Mouse (Mus musculus): ENCODE measurements around the gene Ern1.
A peak's percentile ranks its signal among the peaks of the same experiment; 100 is the strongest.

Ern1 gene

GRCm38 (mm10) chr11:106387791-106388216 lies 99.8 kb downstream of the Ern1 start, which contains the start of gene Icam2:
Gene Icam2 (minus strand): TSS chr11:106388075.
- peak; percentile 92 for DNase-seq (ENCODE audit: low read depth)

GRCm38 (mm10) chr11:106387020-106387419 lies 100.6 kb downstream of the Ern1 start:
- peak; percentile 77 for DNase-seq (ENCODE audit: low read depth)

- no peak for DNase-seq (ENCODE audit: low read depth)
These were observed 101.2 kb downstream of the Ern1 start for GRCm38 (mm10) chr11:106386409-106386808.

DNA sequence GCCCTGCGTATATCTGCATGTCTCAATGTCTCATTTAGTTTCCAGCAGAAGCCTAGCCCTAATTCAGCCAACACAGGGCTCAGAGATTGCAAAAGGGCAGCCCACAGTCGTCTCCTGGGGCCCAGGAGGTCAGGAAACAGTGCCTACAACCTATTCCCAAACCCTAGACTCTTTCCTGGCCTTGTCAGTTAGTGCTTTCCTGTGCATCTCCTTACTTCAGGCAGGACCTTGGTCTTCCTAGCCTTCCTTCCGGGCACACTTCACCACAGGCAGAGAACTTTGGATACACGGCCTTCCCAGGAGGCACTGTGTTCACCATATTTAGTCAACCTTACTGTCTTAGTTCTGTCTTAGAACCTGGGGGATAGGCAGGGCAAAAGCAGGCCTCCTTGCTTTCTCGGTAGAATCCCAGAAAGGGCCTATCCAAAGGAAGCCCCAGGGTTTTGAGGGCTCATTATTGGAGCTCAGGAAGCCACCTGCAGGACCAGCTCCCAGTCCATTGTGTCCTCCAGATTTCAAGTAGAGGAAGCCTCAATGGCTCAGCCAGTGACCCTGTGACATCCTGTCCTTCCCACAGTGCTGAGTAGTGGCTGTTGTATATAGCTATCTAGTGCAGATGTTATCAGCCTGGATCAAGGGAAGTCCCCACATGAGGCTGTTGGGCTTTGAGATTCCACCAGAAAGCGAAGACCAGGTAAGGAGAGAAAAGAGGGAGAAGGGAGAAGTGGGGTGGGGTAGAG lies 104.4 kb downstream of the Ern1 start:
- DNase-seq (ENCODE audit: low read depth) = no peak

DNA sequence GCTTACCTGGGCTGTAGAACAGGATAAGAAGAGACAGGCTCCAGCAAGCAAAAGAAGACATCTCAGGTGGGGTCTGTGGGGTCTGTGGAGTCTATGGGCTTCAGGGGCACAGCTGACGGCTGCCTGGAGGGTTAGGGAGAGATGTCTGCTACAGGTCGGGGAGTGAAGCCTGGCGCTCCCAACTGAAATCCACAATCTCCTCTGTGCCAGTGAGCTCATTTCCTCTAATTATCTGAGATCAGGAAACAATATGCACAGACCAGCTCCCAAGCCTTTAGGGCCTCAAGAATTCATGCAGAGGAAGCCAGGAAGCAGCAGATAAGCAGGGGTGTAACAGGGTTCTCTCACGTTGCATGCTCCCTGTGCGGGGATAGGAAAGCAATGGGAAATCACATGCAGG lies 105.2 kb downstream of the Ern1 start:
- DNase-seq (ENCODE audit: low read depth) = no peak

DNA sequence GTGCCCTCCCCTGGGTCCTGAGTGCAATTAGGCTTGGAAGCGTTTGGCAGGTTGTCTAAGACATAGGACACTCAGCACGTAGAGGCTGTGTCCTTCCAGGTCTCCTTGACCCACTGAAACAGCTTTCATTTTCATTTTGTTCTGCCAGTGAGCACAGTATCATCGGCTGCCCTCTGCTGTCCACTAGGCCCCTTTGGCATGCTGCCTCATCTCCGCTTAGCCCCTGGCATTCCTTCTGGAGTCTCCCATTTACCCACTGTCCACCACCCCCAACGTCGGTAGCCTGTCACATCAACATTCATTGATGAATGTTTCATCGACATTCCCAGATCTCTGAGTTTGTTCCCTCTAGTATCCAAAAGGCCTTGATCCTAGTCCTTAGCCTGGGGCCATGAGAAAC lies 105.8 kb downstream of the Ern1 start:
- DNase-seq (ENCODE audit: low read depth) = no peak

GRCm38 (mm10) chr11:106381011-106381410 lies 106.6 kb downstream of the Ern1 start:
- no peak for DNase-seq (ENCODE audit: low read depth)

- no peak for DNase-seq (ENCODE audit: low read depth)
These were observed 112.7 kb downstream of the Ern1 start for GRCm38 (mm10) chr11:106374979-106375378.

- no peak for DNase-seq (ENCODE audit: low read depth)
These were observed 113.1 kb downstream of the Ern1 start for GRCm38 (mm10) chr11:106374559-106374958.

DNA sequence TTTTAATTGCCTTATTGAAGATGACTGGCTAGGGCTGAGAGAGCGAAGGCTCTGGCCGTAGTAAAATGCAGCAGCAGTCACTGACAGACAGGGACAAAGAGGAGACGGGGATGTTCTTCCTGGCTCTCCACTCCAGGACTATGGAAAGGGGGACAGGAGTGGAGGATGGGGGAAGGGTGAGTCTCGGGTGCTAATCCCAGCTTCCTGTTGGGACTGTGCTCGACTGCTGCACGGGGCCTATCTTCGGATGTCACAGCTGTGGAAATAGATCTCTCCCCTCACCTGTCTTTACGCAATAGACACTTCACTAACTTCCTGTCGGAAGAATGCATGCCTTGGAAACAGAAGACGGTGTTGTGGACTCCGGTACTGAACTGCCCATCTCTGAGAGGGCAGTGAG lies 113.7 kb downstream of the Ern1 start:
- DNase-seq (ENCODE audit: low read depth) = no peak

- DNase-seq (ENCODE audit: low read depth) = peak; percentile 86
These were observed 121.3 kb downstream of the Ern1 start for GRCm38 (mm10) chr11:106366316-106366715.

- no peak for DNase-seq (ENCODE audit: low read depth)
These were observed 122.3 kb downstream of the Ern1 start, which contains the start of gene Prr29 for GRCm38 (mm10) chr11:106365366-106365765. Gene Prr29 (plus strand): TSS chr11:106365472.

DNA sequence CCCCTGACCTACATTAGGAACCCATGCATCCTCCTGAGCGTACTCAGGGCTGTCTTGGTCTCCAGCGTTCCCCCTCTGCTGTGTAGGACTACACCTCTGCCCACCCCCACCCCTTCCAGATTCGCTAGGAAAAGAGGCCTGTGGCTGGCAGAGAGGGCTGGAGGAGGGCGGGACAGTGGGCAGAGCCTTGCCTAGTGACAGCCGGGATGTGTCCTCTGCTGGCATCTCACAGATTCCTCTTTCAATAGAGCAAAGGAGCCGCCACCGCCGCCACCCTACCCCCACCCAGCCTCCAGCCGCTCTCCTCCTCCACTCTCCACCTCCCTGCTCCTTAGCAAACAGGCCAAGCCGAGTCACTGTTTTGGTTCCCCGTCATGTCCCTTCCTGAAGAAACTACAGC lies 122.9 kb downstream of the Ern1 start:
- DNase-seq (ENCODE audit: low read depth) = peak; percentile 2

GRCm38 (mm10) chr11:106359350-106359749 lies 128.3 kb downstream of the Ern1 start:
- peak; percentile 53 for DNase-seq (ENCODE audit: low read depth)

DNA sequence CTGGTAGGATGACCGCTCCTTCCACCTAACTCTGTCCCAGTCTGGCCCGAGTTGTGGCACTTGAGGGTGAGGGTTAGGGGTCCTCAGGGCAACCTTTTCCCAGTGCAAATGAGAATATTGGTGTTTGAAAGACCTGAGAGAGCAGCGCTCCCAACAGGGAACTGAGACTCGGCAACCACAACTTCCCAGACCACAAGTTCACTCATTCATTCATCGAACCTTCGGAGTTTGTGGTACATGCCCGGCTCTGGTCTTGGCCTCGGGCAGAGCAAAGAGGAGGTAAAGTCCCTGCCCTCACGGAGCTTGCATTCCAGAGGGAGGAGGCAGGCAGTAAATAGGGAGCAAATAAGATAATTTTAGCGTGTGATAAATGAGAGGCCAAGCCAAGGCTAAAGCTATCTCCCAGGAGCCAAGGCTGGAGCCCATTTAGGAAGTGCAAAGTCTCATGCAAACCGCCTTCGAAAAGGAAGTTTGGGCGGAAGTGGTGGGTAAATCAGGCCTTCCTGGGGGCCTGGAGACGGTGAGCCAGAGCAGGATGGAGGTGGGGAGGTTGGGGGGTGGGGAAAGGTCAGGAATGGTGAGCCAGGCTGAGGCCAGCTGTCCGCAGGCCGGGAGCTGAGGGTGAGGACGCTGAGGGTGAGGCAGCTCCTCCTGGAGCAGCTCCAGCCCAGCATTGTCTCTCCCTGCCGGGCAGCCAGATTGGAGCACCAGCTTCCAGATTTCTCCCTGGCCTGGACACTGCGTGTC lies 132.1 kb downstream of the Ern1 start:
- no peak for DNase-seq (ENCODE audit: low read depth)

- no peak for DNase-seq (ENCODE audit: low read depth)
These were observed 133.5 kb downstream of the Ern1 start for GRCm38 (mm10) chr11:106354181-106354580.

- DNase-seq (ENCODE audit: low read depth) = no peak
These were observed 134.5 kb downstream of the Ern1 start, which contains the start of gene Scn4a for GRCm38 (mm10) chr11:106353188-106353587. Gene Scn4a (minus strand): TSS chr11:106353288.

DNA sequence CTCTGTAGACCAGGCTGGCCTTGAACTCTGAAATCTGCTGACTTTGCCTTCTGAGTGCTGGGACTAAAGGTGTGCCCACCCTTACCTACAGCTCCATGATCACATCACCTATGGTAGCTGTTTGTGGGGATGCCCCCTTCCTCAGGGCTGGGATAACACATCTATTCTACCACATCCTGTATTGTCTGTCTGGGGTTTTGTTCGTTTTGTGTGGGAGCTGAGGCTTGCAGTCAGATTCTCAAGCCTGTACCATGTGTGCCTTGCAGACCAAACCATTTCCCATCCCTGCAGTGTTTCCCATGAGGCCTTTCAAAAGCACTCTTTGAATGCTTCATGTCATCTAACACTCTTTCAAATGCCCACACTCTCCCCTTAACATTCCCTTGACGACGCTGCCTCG lies 135.7 kb downstream of the Ern1 start:
- DNase-seq (ENCODE audit: low read depth) = peak; percentile 54

DNA sequence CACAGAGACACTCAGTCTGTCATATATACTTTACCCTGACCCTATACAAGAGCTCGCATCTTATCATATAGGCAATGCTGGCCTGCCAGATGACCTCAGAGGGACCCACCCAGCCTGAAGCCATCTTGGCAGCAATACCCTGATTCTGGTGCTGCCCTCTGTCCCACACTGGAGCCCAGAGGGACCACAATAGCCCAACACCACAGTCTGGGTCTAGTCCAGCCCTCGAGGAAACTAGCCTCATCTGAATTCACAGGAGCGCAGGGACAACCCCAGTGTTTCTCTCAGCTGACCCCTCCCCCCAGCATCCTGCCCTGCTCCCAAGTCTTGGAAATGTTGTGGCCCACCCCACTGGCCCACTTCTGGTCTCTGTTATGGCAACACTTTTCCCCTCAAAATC lies 136.4 kb downstream of the Ern1 start:
- DNase-seq (ENCODE audit: low read depth) = no peak

DNA sequence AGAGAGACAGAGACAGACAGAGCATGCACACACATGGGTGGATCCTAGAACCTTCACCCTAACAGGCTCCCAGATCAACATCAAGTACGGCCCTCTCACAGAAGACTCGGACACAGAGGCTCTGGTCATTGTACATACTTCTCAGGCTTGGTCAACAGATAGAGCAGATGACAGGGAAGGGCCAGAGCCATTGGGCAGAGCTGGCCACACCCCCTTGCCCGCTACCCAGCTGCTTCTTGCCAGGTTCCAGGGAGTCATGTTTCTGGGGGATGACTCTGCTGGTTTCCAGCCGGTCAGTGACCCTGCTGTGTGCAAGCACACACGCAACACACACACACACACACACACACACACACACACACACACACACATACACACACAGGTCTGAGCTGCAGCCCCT lies 136.8 kb downstream of the Ern1 start:
- no peak for DNase-seq (ENCODE audit: low read depth)

DNA sequence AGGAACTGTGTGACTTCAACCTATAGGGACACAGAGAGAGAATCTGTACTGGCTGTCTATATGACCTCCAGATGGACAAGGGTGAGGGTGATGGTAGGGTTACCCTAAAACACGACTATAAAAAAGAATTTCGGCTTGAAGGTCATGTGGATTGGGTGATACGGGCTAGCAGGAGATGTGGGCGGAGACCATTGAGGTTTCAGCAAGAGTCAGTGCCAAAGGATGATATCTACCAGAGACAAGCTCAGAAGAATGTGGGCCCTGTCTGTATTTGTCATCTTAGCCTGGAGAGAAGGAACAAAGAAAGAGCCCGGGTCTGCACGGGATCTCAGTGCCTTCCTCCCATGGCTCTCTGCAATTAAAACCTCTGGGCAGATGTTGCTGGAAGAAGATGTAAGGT lies 137.9 kb downstream of the Ern1 start:
- no peak for DNase-seq (ENCODE audit: low read depth)

GRCm38 (mm10) chr11:106344910-106345309 lies 142.7 kb downstream of the Ern1 start:
- no peak for DNase-seq (ENCODE audit: low read depth)
